In genomic region chr7:24175337-24175711, GRCm38 (mm10) we compare ENCODE assay signal across 8 mouse cellular contexts. TPM values are rescaled to one million over a fixed set of nuclear protein-coding genes. Genes with fewer than 3 reads are reported as not detected.
DNase-seq lines count a peak whose midpoint lies in the region; ATAC-seq and TF ChIP-seq lines count a peak whose summit lies in the region.

No protein-coding gene starts in this region.

- peak overlapping the region; percentile 53; the same call in 1 of the 2 replicates for H3K9ac ChIP-seq in kidney, postnatal 0 days (ENCODE audit: low read depth, low read length)
- H3K9ac ChIP-seq in embryonic facial prominence, embryonic 13.5 days, result peak overlapping the region; percentile 82
- peak overlapping the region; percentile 65; the same call in 1 of the 2 replicates for H3K9ac ChIP-seq in hindbrain, postnatal 0 days (replicated peaks; ENCODE audit: low read length)
- peak overlapping the region; percentile 59; the same call in 1 of the 2 replicates for H3K9ac ChIP-seq in midbrain, embryonic 15.5 days

- no peaks in the 10 kb centered on the region for H3K4me1 ChIP-seq in kidney, postnatal 0 days (replicated peaks; ENCODE audit: insufficient read depth, low read length)
- H3K4me1 ChIP-seq in embryonic facial prominence, embryonic 13.5 days, result no peaks in the 10 kb centered on the region
- H3K4me1 ChIP-seq in hindbrain, postnatal 0 days (ENCODE audit: insufficient read depth, low read length), result no peaks in the 10 kb centered on the region
- H3K4me1 ChIP-seq in midbrain, embryonic 15.5 days, result peaks cover 10% of the 10 kb centered on the region; the same call in 1 of the 2 replicates

- H3K27ac ChIP-seq in kidney, postnatal 0 days, result no peak overlapping the region
- peak overlapping the region; percentile 79; the same call in 1 of the 2 replicates for H3K27ac ChIP-seq in embryonic facial prominence, embryonic 13.5 days
- no peak overlapping the region for H3K27ac ChIP-seq in hindbrain, postnatal 0 days
- H3K27ac ChIP-seq in midbrain, embryonic 15.5 days, result peak overlapping the region; percentile 76; the same call in 1 of the 2 replicates

- no peak for DNase-seq in kidney, postnatal 0 days (ENCODE audit: low spot score)
- DNase-seq in kidney, adult 9 months, result no peak
- no peak for DNase-seq in hindbrain, postnatal 0 days (ENCODE audit: low spot score)
- no peak for DNase-seq in adrenal gland, postnatal 4 days (ENCODE audit: low spot score in 2 of 2)
- no peak for DNase-seq in layer of hippocampus, adult 18-20 months (ENCODE audit: low spot score in 2 of 2)
- DNase-seq in cerebellum, adult 11 months, result no peak

- peak; percentile 22; the same call in 1 of the 2 replicates for ATAC-seq in kidney, postnatal 0 days (replicated peaks; ENCODE audit: low FRiP score, low read depth)
- no peak for ATAC-seq in embryonic facial prominence, embryonic 13.5 days (ENCODE audit: insufficient number of reproducible peaks, insufficient read depth, low FRiP score, low TSS enrichment, low read depth)
- ATAC-seq in hindbrain, postnatal 0 days, result no peak; the same call in 1 of the 2 replicates
- peak; percentile 57; the same call in 1 of the 2 replicates for ATAC-seq in midbrain, embryonic 15.5 days (replicated peaks)

- H3K27me3 ChIP-seq in kidney, postnatal 0 days (ENCODE audit: insufficient read depth, low read length), result no peaks in the 10 kb centered on the region
- H3K27me3 ChIP-seq in embryonic facial prominence, embryonic 13.5 days, result no peaks in the 10 kb centered on the region
- no peaks in the 10 kb centered on the region for H3K27me3 ChIP-seq in hindbrain, postnatal 0 days (ENCODE audit: insufficient read depth, low read length)
- no peaks in the 10 kb centered on the region for H3K27me3 ChIP-seq in midbrain, embryonic 15.5 days (replicated peaks)

- H3K4me3 ChIP-seq in kidney, postnatal 0 days (replicated peaks; ENCODE audit: low read depth, low read length), result peak overlapping the region; percentile 53
- peak overlapping the region; percentile 62 for H3K4me3 ChIP-seq in embryonic facial prominence, embryonic 13.5 days
- peak overlapping the region; percentile 57 for H3K4me3 ChIP-seq in hindbrain, postnatal 0 days (ENCODE audit: low read length)
- peak overlapping the region; percentile 58 for H3K4me3 ChIP-seq in midbrain, embryonic 15.5 days

- TF ChIP-seq CTCF in kidney, postnatal 0 days (IDR thresholded peaks at IDR 0.05; ENCODE audit: low read depth), result no peak
- TF ChIP-seq CTCF in hindbrain, postnatal 0 days (IDR thresholded peaks at IDR 0.05; ENCODE audit: low read depth), result no peak

- H3K9me3 ChIP-seq in kidney, postnatal 0 days (replicated peaks; ENCODE audit: low read length), result no peaks in the 10 kb centered on the region
- H3K9me3 ChIP-seq in embryonic facial prominence, embryonic 13.5 days, result no peaks in the 10 kb centered on the region
- no peaks in the 10 kb centered on the region for H3K9me3 ChIP-seq in hindbrain, postnatal 0 days (ENCODE audit: low read length)
- H3K9me3 ChIP-seq in midbrain, embryonic 15.5 days, result no peaks in the 10 kb centered on the region

- peak overlapping the region; percentile 45 for H3K4me2 ChIP-seq in kidney, postnatal 0 days (ENCODE audit: low read length)
- H3K4me2 ChIP-seq in embryonic facial prominence, embryonic 13.5 days, result peak overlapping the region; percentile 60
- H3K4me2 ChIP-seq in hindbrain, postnatal 0 days (ENCODE audit: low read depth, low read length), result peak overlapping the region; percentile 56
- H3K4me2 ChIP-seq in midbrain, embryonic 15.5 days, result peak overlapping the region; percentile 57

- H3K36me3 ChIP-seq in kidney, postnatal 0 days (ENCODE audit: insufficient read depth, low read length), result no peaks in the 10 kb centered on the region
- no peaks in the 10 kb centered on the region for H3K36me3 ChIP-seq in embryonic facial prominence, embryonic 13.5 days
- H3K36me3 ChIP-seq in hindbrain, postnatal 0 days (ENCODE audit: insufficient read depth, low read length), result no peaks in the 10 kb centered on the region
- H3K36me3 ChIP-seq in midbrain, embryonic 15.5 days (replicated peaks), result no peaks in the 10 kb centered on the region

- WGBS in kidney, postnatal 0 days, result 55% methylated on average over 6 of the region's 6 CpGs
- 54% methylated on average over 6 of the region's 6 CpGs for WGBS in embryonic facial prominence, embryonic 13.5 days
- WGBS in hindbrain, postnatal 0 days, result 53% methylated on average over 6 of the region's 6 CpGs
- WGBS in midbrain, embryonic 15.5 days, result 61% methylated on average over 6 of the region's 6 CpGs

RNA-seq across cellular contexts. Expression of gene Zfp114, which starts 0.5 kb away (rescaled TPM):
- polyA plus RNA-seq in kidney, postnatal 0 days (2015; fragmentation: Nextera tagmentation; extraction: Ambion mirVana), result 2.2 and 2.4 TPM in 2 replicates
- polyA plus RNA-seq in embryonic facial prominence, embryonic 13.5 days (2015; fragmentation: Nextera tagmentation; extraction: Ambion mirVana), result 7.2 and 9.4 TPM in 2 replicates
- 5.4 and 5.5 TPM in 2 replicates for total RNA-seq in hindbrain, postnatal 0 days (2014; rRNA removed)
- 2.5 and 3.0 TPM in 2 replicates for polyA plus RNA-seq in hindbrain, postnatal 0 days (2015; fragmentation: Nextera tagmentation; extraction: Ambion mirVana)
- polyA plus RNA-seq in midbrain, embryonic 15.5 days (2015; fragmentation: Nextera tagmentation; extraction: Ambion mirVana), result 5.6 and 5.7 TPM in 2 replicates
- 1 to 10 TPM; 1.6 to 1.7 TPM for total RNA-seq in adrenal gland, postnatal 4 days (2021)
- 1 to 10 TPM; 2.9 to 4.1 TPM for total RNA-seq in layer of hippocampus, adult 18-20 months (2021)

RNA-seq across cellular contexts. Expression of gene Zfp111, which starts 35.9 kb away (rescaled TPM):
- polyA plus RNA-seq in kidney, postnatal 0 days (2015; fragmentation: Nextera tagmentation; extraction: Ambion mirVana), result 6.3 and 7.4 TPM in 2 replicates
- polyA plus RNA-seq in embryonic facial prominence, embryonic 13.5 days (2015; fragmentation: Nextera tagmentation; extraction: Ambion mirVana), result 10.8 and 12.4 TPM in 2 replicates
- 3.7 and 5.9 TPM in 2 replicates for total RNA-seq in hindbrain, postnatal 0 days (2014; rRNA removed)
- 2.0 and 2.5 TPM in 2 replicates for polyA plus RNA-seq in hindbrain, postnatal 0 days (2015; fragmentation: Nextera tagmentation; extraction: Ambion mirVana)
- 5.4 and 6.9 TPM in 2 replicates for polyA plus RNA-seq in midbrain, embryonic 15.5 days (2015; fragmentation: Nextera tagmentation; extraction: Ambion mirVana)
- 10 to 100 TPM; 14.2 to 15.7 TPM for total RNA-seq in adrenal gland, postnatal 4 days (2021)
- 10 to 100 TPM; 13.1 to 13.2 TPM for total RNA-seq in layer of hippocampus, adult 18-20 months (2021)

RNA-seq across cellular contexts. Expression of gene Zfp235, which starts 41.4 kb away (rescaled TPM):
- polyA plus RNA-seq in kidney, postnatal 0 days (2015; fragmentation: Nextera tagmentation; extraction: Ambion mirVana), result 12.4 and 13.3 TPM in 2 replicates
- polyA plus RNA-seq in embryonic facial prominence, embryonic 13.5 days (2015; fragmentation: Nextera tagmentation; extraction: Ambion mirVana), result 18.8 and 21.9 TPM in 2 replicates
- 17.0 and 19.6 TPM in 2 replicates for total RNA-seq in hindbrain, postnatal 0 days (2014; rRNA removed)
- polyA plus RNA-seq in hindbrain, postnatal 0 days (2015; fragmentation: Nextera tagmentation; extraction: Ambion mirVana), result 20.0 and 20.4 TPM in 2 replicates
- 26.1 and 26.3 TPM in 2 replicates for polyA plus RNA-seq in midbrain, embryonic 15.5 days (2015; fragmentation: Nextera tagmentation; extraction: Ambion mirVana)
- 10 to 100 TPM; 12.4 to 12.8 TPM for total RNA-seq in adrenal gland, postnatal 4 days (2021)
- 10 to 100 TPM; 19.4 to 22.5 TPM for total RNA-seq in layer of hippocampus, adult 18-20 months (2021)

Comparison
In these comparisons a context has a peak if more than half of its experiments do, and no peak if none do; other contexts are left out.
1. ATAC-seq: peak in kidney, postnatal 0 days (single experiment) and midbrain, embryonic 15.5 days (single experiment); none in embryonic facial prominence, embryonic 13.5 days (single experiment) and hindbrain, postnatal 0 days (single experiment).
2. H3K27ac ChIP-seq: peak in embryonic facial prominence, embryonic 13.5 days (single experiment) and midbrain, embryonic 15.5 days (single experiment); none in kidney, postnatal 0 days (single experiment) and hindbrain, postnatal 0 days (single experiment).
3. Peak in every context shown above with its lines, with median percentiles within 50 percentile points of each other: H3K4me2 ChIP-seq, H3K4me3 ChIP-seq and H3K9ac ChIP-seq.